Mouse (Mus musculus): Measurements from ENCODE around the gene Suco.

GRCm38 (mm10) chr1:161916036-161916435, 39.6 kb upstream of the Suco start:
- TF ChIP-seq CTCF (IDR thresholded peaks at IDR 0.05; ENCODE audit: low read depth) (no peak), EP300 (IDR thresholded peaks at IDR 0.05; ENCODE audit: low read depth) (no peak)
